Mouse (Mus musculus): ENCODE results near the gene Rpl10-ps3. TPM values are rescaled to one million over a fixed set of nuclear protein-coding genes. Genes with fewer than 3 reads are reported as not detected.

Rpl10-ps3 gene
- 167 and 177 TPM in 2 replicates for polyA plus RNA-seq (2015; fragmentation: Nextera tagmentation; extraction: Ambion mirVana)

- no peaks in the 10 kb centered on the region for H3K27me3 ChIP-seq
- H3K9me3 ChIP-seq (replicated peaks): no peaks in the 10 kb centered on the region
- H3K9ac ChIP-seq: no peak within 1 kb of the TSS
- no peak within 1 kb of the TSS for H3K4me3 ChIP-seq
- H3K4me1 ChIP-seq: peaks cover 5% of the 10 kb centered on the region; the same call in 1 of the 2 replicates
- H3K36me3 ChIP-seq (ENCODE audit: poor library complexity, severe bottlenecking): no peaks in the 10 kb centered on the region
- H3K27ac ChIP-seq: no peak within 1 kb of the TSS
- ATAC-seq: no peak
- WGBS: 97% methylated on average over 11 of the region's 13 CpGs
- H3K4me2 ChIP-seq: no peak within 1 kb of the TSS
Observed at GRCm38 (mm10) chr9:50344868-50345267, at the start of gene Rpl10-ps3. Gene Rpl10-ps3, minus strand, starts transcription at chr9:50344968.

GRCm38 (mm10) chr9:50375598-50375997 lies 30.8 kb upstream of the Rpl10-ps3 start:
- H3K4me3 ChIP-seq: no peak overlapping the region
- no peak overlapping the region for H3K9ac ChIP-seq
- WGBS: 72% methylated on average over 6 of the region's 6 CpGs

GRCm38 (mm10) chr9:50374666-50375065 lies 29.9 kb upstream of the Rpl10-ps3 start:
- no peak for ATAC-seq
- no peaks in the 10 kb centered on the region for H3K36me3 ChIP-seq (ENCODE audit: poor library complexity, severe bottlenecking)
- no peak overlapping the region for H3K4me3 ChIP-seq
- no peak overlapping the region for H3K9ac ChIP-seq
- H3K9me3 ChIP-seq (replicated peaks): no peaks in the 10 kb centered on the region
- 84% methylated on average over 5 of the region's 5 CpGs for WGBS
- H3K4me2 ChIP-seq: no peak overlapping the region
- H3K27ac ChIP-seq: no peak overlapping the region
- peaks cover 10% of the 10 kb centered on the region for H3K4me1 ChIP-seq
- no peaks in the 10 kb centered on the region for H3K27me3 ChIP-seq

More at GRCm38 (mm10) chr9:50375598-50375997, 30.8 kb upstream of the Rpl10-ps3 start:
- no peak for ATAC-seq
- Histone ChIP-seq H3K27me3 (no peaks in the 10 kb centered on the region), H3K36me3 (ENCODE audit: poor library complexity, severe bottlenecking) (no peaks in the 10 kb centered on the region), H3K27ac (no peak overlapping the region), H3K9me3 (replicated peaks) (no peaks in the 10 kb centered on the region), H3K4me1 (peaks cover 10% of the 10 kb centered on the region), H3K4me2 (no peak overlapping the region)

GRCm38 (mm10) chr9:50368551-50369297 lies 24.0 kb upstream of the Rpl10-ps3 start:
- ATAC-seq: no peak
- Histone ChIP-seq H3K4me2 (no peak overlapping the region), H3K4me3 (no peak overlapping the region), H3K9me3 (replicated peaks) (no peaks in the 10 kb centered on the region), H3K27ac (no peak overlapping the region), H3K36me3 (ENCODE audit: poor library complexity, severe bottlenecking) (no peaks in the 10 kb centered on the region), H3K9ac (no peak overlapping the region), H3K4me1 (peaks cover 4% of the 10 kb centered on the region; the same call in 1 of the 2 replicates), H3K27me3 (no peaks in the 10 kb centered on the region)
- 76% methylated on average over 8 of the region's 8 CpGs for WGBS

- H3K27me3 ChIP-seq: no peaks in the 10 kb centered on the region; the same call in 1 of the 2 replicates
- no peaks in the 10 kb centered on the region for H3K9me3 ChIP-seq (replicated peaks)
- WGBS: 63% methylated on average over 11 of the region's 11 CpGs
- no peaks in the 10 kb centered on the region for H3K36me3 ChIP-seq (ENCODE audit: poor library complexity, severe bottlenecking)
- 0 out of 2 replicates have a peak, but pooled peaks cover 4% of the 10 kb centered on the region for H3K4me1 ChIP-seq
- no peak for ATAC-seq
- H3K9ac ChIP-seq: no peak overlapping the region
- no peak overlapping the region for H3K4me2 ChIP-seq
- no peak overlapping the region for H3K4me3 ChIP-seq
- H3K27ac ChIP-seq: no peak overlapping the region
Observed at GRCm38 (mm10) chr9:50365059-50365780, 20.5 kb upstream of the Rpl10-ps3 start.

GRCm38 (mm10) chr9:50363962-50364361 lies 19.2 kb upstream of the Rpl10-ps3 start:
- no peak for ATAC-seq
- no peaks in the 10 kb centered on the region for H3K9me3 ChIP-seq (replicated peaks)
- WGBS: 87% methylated on average over 2 of the region's 2 CpGs
- no peak overlapping the region for H3K4me2 ChIP-seq
- no peak overlapping the region for H3K27ac ChIP-seq
- no peak overlapping the region for H3K4me3 ChIP-seq
- no peaks in the 10 kb centered on the region for H3K36me3 ChIP-seq (ENCODE audit: poor library complexity, severe bottlenecking)
- H3K4me1 ChIP-seq: 0 out of 2 replicates have a peak, but pooled peaks cover 4% of the 10 kb centered on the region
- no peak overlapping the region for H3K9ac ChIP-seq
- H3K27me3 ChIP-seq: no peaks in the 10 kb centered on the region; the same call in 1 of the 2 replicates

GRCm38 (mm10) chr9:50363259-50363658 lies 18.5 kb upstream of the Rpl10-ps3 start:
- Histone ChIP-seq H3K4me2 (no peak overlapping the region), H3K27me3 (no peaks in the 10 kb centered on the region; the same call in 1 of the 2 replicates), H3K27ac (no peak overlapping the region), H3K9me3 (replicated peaks) (no peaks in the 10 kb centered on the region), H3K4me1 (0 out of 2 replicates have a peak, but pooled peaks cover 4% of the 10 kb centered on the region), H3K4me3 (no peak overlapping the region), H3K9ac (no peak overlapping the region), H3K36me3 (ENCODE audit: poor library complexity, severe bottlenecking) (no peaks in the 10 kb centered on the region)
- ATAC-seq: no peak
- 77% methylated on average over 5 of the region's 5 CpGs for WGBS

- H3K36me3 ChIP-seq (ENCODE audit: poor library complexity, severe bottlenecking): no peaks in the 10 kb centered on the region
- no peak overlapping the region for H3K4me2 ChIP-seq
- H3K9ac ChIP-seq: no peak overlapping the region
- H3K4me3 ChIP-seq: no peak overlapping the region
- H3K4me1 ChIP-seq: 0 out of 2 replicates have a peak, but pooled peaks cover 4% of the 10 kb centered on the region
- no peaks in the 10 kb centered on the region; the same call in 1 of the 2 replicates for H3K27me3 ChIP-seq
- H3K27ac ChIP-seq: no peak overlapping the region
- 57% methylated on average over 3 of the region's 3 CpGs for WGBS
- no peaks in the 10 kb centered on the region for H3K9me3 ChIP-seq (replicated peaks)
- ATAC-seq: no peak
Observed at GRCm38 (mm10) chr9:50362556-50362955, 17.8 kb upstream of the Rpl10-ps3 start.

- WGBS: 73% methylated on average over 3 of the region's 3 CpGs
- Histone ChIP-seq H3K27ac (no peak overlapping the region), H3K36me3 (ENCODE audit: poor library complexity, severe bottlenecking) (no peaks in the 10 kb centered on the region), H3K4me1 (0 out of 2 replicates have a peak, but pooled peaks cover 1% of the 10 kb centered on the region), H3K4me3 (no peak overlapping the region), H3K9ac (no peak overlapping the region), H3K9me3 (replicated peaks) (no peaks in the 10 kb centered on the region), H3K27me3 (no peaks in the 10 kb centered on the region; the same call in 1 of the 2 replicates), H3K4me2 (no peak overlapping the region)
- no peak for ATAC-seq
Observed at GRCm38 (mm10) chr9:50360370-50360769, 15.6 kb upstream of the Rpl10-ps3 start.

- H3K4me2 ChIP-seq: no peak overlapping the region
- no peaks in the 10 kb centered on the region; the same call in 1 of the 2 replicates for H3K27me3 ChIP-seq
- H3K36me3 ChIP-seq (ENCODE audit: poor library complexity, severe bottlenecking): no peaks in the 10 kb centered on the region
- H3K9me3 ChIP-seq (replicated peaks): no peaks in the 10 kb centered on the region
- H3K4me3 ChIP-seq: no peak overlapping the region
- WGBS: 77% methylated on average over 3 of the region's 3 CpGs
- no peak overlapping the region for H3K27ac ChIP-seq
- H3K9ac ChIP-seq: no peak overlapping the region
- no peak for ATAC-seq
- no peaks in the 10 kb centered on the region for H3K4me1 ChIP-seq
Observed at GRCm38 (mm10) chr9:50357331-50357730, 12.6 kb upstream of the Rpl10-ps3 start.

- no peak for ATAC-seq
- Histone ChIP-seq H3K4me1 (peaks cover 5% of the 10 kb centered on the region; the same call in 1 of the 2 replicates), H3K9me3 (replicated peaks) (no peaks in the 10 kb centered on the region), H3K4me3 (no peak overlapping the region), H3K27ac (no peak overlapping the region), H3K27me3 (no peaks in the 10 kb centered on the region), H3K4me2 (no peak overlapping the region), H3K9ac (no peak overlapping the region), H3K36me3 (ENCODE audit: poor library complexity, severe bottlenecking) (no peaks in the 10 kb centered on the region)
- 84% methylated on average over 4 of the region's 4 CpGs for WGBS
Observed at GRCm38 (mm10) chr9:50351746-50352145, 7.0 kb upstream of the Rpl10-ps3 start.

GRCm38 (mm10) chr9:50350571-50350970 lies 5.8 kb upstream of the Rpl10-ps3 start:
- peaks cover 5% of the 10 kb centered on the region; the same call in 1 of the 2 replicates for H3K4me1 ChIP-seq
- H3K9me3 ChIP-seq (replicated peaks): no peaks in the 10 kb centered on the region
- no peaks in the 10 kb centered on the region for H3K36me3 ChIP-seq (ENCODE audit: poor library complexity, severe bottlenecking)
- no peak for ATAC-seq
- H3K4me3 ChIP-seq: no peak overlapping the region
- no peaks in the 10 kb centered on the region for H3K27me3 ChIP-seq
- H3K27ac ChIP-seq: no peak overlapping the region
- WGBS: 85% methylated on average over 1 of the region's 1 CpGs
- H3K9ac ChIP-seq: no peak overlapping the region
- no peak overlapping the region for H3K4me2 ChIP-seq

All from forebrain, embryonic 13.5 days (tissue).